Mouse (Mus musculus) heart, embryonic 10.5 days (tissue): ENCODE data around the gene Boc. TPM values are rescaled to one million over a fixed set of nuclear protein-coding genes. Genes with fewer than 3 reads are reported as not detected.
"Not testable (repeated sequence)": the region's sequence is repeated elsewhere in the genome, so short reads cannot be mapped to it uniquely, and the experiment has no call there.

Source experiments
- DNase-seq: peaks from one replicate; pipeline ENCODE4 v3.0.0-alpha.2; 2017; ENCODE audit warnings: low spot score
- H3K27ac ChIP-seq: fragments of 300-500 bp; sonication (generic); 2 replicates; pipeline ENCODE4 v1.5.1; 2016; ENCODE audit warnings: mild to moderate bottlenecking
- H3K27me3 ChIP-seq: fragments of 300-500 bp; sonication (generic); 2 replicates; pipeline ENCODE4 v1.6.1; 2016; ENCODE audit warnings: mild to moderate bottlenecking; ENCODE audit not compliant: poor library complexity, insufficient read depth, severe bottlenecking
- H3K36me3 ChIP-seq: fragments of 300-500 bp; sonication (generic); 2 replicates; pipeline ENCODE4 v1.6.1; 2016; ENCODE audit warnings: mild to moderate bottlenecking, moderate library complexity
- H3K4me1 ChIP-seq: fragments of 300-500 bp; sonication (generic); 2 replicates; pipeline ENCODE4 v1.6.1; 2016; ENCODE audit warnings: mild to moderate bottlenecking
- H3K4me3 ChIP-seq: fragments of 300-500 bp; sonication (generic); 2 replicates; pipeline ENCODE4 v1.5.1; 2016; ENCODE audit warnings: mild to moderate bottlenecking, moderate library complexity
- H3K9me3 ChIP-seq: fragments of 300-500 bp; sonication (generic); 2 replicates; pipeline ENCODE4 v1.6.1; 2016; ENCODE audit warnings: mild to moderate bottlenecking, moderate library complexity
- WGBS: fragments of 180-500 bp; shearing (Covaris S2); methylation state at CpG from one replicate; pipeline ENCODE4 v1.1.7; 2016; 5-methylcytosine and 5-hydroxymethylcytosine counted together
- microRNA-seq: library from miRNA; unstranded; fragments of <30 nt; microRNA quantifications from one replicate; pipeline ENCODE4, GENCODE M21; 2017
- polyA plus RNA-seq: library from polyadenylated mRNA; unstranded; fragments of >200 nt; fragmentation: Nextera tagmentation; extraction: Ambion mirVana; gene quantifications from 2 replicates; pipeline ENCODE4 v1.2.1, GENCODE M21; 2016

Gene Boc
- polyA plus RNA-seq, 1 experiment from 2014 or later, result 8.7 TPM

DNA sequence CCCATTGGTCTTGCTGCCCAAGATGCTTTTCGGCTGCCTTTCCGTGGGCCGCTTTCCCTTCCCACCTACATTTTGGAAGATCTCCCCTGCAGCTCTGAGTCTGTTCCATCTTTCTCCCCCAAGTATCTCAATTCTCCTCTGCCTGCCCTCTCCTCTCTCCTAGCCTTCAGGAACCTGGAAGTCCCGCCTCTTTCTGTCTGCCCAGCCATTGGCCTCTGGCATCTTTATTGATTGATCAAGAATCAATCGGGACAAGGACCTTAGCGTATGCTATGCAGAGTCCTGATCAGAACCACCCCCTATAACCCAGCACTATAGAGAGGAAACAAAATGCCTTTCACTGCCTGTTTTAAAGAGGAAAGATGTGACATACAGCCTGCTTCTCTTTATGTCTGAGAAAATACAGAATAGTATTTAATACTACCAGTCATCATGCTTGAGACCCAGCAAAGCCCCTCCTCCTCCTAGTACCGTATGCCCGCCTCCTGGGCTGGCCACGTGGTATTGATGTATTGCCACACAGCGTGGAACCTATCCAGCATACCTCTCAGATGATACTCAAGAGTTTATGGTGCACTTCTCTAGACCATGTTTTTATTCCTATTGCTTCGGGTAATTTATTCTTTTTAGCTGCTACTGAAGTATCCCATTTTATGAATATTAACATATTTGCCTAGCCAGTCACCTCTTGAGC lies 82.9 kb downstream of the Boc start:
- DNase-seq, result no peak
- no peaks in the 10 kb centered on the region for H3K36me3 ChIP-seq
- peaks cover 5% of the 10 kb centered on the region; the same call in 1 of the 2 replicates for H3K4me1 ChIP-seq
- H3K27me3 ChIP-seq, result no peaks in the 10 kb centered on the region
- H3K4me3 ChIP-seq, result no peak overlapping the region
- 77% methylated on average over 11 of the region's 11 CpGs for WGBS
- no peaks in the 10 kb centered on the region for H3K9me3 ChIP-seq
- no peak overlapping the region for H3K27ac ChIP-seq

DNA sequence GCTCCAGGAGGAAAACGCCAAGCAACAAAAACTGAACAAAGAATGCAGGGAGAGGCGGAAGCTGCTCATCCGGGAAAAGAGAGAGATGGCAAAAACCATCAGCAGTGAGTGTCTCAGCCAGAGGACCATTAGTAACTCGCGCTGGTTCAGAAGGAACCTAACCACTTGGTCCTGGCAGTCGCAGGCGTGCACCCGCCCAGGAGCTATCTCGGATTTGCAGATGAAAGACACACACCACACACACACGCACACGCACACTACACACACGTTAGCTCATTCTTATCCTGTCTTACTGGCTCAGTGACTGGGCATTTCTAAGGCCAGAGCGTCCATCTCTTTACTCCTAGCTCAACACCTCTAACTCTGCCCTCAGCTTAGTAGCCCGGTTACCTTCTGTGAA lies 83.4 kb downstream of the Boc start:
- DNase-seq, result no peak
- H3K4me3 ChIP-seq, result no peak overlapping the region
- no peaks in the 10 kb centered on the region for H3K36me3 ChIP-seq
- 79% methylated on average over 14 of the region's 14 CpGs for WGBS
- no peaks in the 10 kb centered on the region for H3K27me3 ChIP-seq
- H3K9me3 ChIP-seq, result no peaks in the 10 kb centered on the region
- H3K27ac ChIP-seq, result no peak overlapping the region
- H3K4me1 ChIP-seq, result peaks cover 5% of the 10 kb centered on the region; the same call in 1 of the 2 replicates

DNA sequence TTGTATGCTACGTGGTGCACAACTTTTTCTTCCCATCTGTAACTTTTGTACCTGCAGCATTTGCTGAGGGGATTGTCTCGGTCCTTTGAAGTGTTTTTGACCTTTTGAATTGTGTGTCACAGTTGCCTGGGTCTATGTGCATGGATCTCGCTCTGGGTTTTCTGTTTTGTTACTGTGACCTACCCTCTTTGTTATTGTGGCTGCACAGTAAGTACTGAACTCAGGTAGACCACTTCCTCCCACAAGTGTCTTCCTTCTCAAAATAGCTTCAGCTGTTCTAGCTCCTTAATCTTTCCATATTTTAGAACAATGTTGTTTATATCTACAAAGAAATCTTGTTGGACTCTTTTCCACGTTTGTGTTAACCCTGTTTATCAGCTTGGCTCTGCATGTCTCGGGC lies 97.8 kb downstream of the Boc start:
- H3K36me3 ChIP-seq, result no peaks in the 10 kb centered on the region
- WGBS, result 79% methylated on average over 5 of the region's 5 CpGs
- H3K4me3 ChIP-seq, result no peak overlapping the region
- no peaks in the 10 kb centered on the region for H3K9me3 ChIP-seq
- no peak overlapping the region for H3K27ac ChIP-seq
- H3K4me1 ChIP-seq, result 0 out of 2 replicates have a peak, but pooled peaks cover 6% of the 10 kb centered on the region
- no peaks in the 10 kb centered on the region for H3K27me3 ChIP-seq
- no peak for DNase-seq

DNA sequence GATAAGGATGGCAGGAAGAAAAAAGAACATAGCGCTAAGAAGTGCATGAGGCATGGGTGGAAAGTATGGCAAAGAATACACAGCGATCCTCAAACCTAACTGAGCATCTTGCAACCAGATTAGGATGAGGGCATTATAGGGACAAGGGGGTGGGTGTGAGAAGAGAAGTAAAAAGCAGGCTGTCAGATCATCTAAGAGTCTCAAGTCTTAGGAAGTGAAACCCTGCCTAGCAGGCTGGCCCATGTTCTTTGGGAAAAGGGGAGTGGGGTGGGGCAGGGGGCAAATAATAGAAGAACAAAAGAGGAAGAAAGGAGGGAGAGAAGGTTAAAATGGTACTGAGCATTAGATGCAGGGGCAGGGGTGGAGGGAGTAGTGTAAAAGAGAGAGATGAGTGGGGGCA lies 99.9 kb downstream of the Boc start:
- 82% methylated on average over 2 of the region's 2 CpGs for WGBS
- Histone ChIP-seq H3K27me3 (no peaks in the 10 kb centered on the region), H3K9me3 (no peaks in the 10 kb centered on the region), H3K4me3 (no peak overlapping the region), H3K36me3 (no peaks in the 10 kb centered on the region), H3K27ac (no peak overlapping the region), H3K4me1 (0 out of 2 replicates have a peak, but pooled peaks cover 6% of the 10 kb centered on the region)
- DNase-seq, result no peak

DNA sequence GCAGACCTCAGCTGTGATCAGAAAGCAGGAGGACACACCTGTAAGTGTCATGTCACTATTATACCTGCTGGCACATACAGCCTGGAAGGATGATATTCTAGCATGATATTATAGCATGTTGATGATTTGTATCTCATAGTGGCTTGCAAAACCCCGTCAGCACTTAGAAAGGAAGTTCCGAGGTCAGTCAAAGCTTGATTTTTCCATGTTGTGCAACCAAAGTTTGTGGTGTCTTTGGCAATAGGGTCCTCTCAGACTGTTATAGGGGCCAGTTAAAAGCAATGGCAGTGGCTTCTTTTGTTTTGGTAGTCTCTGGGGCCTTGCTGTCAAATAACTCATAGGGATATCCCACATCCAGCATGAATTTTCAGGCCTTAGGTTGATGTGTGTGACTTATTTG lies 100.8 kb downstream of the Boc start:
- no peak overlapping the region for H3K27ac ChIP-seq
- H3K27me3 ChIP-seq, result no peaks in the 10 kb centered on the region
- DNase-seq, result no peak
- H3K4me3 ChIP-seq, result no peak overlapping the region
- H3K36me3 ChIP-seq, result no peaks in the 10 kb centered on the region
- 85% methylated on average over 2 of the region's 2 CpGs for WGBS
- H3K4me1 ChIP-seq, result no peaks in the 10 kb centered on the region
- H3K9me3 ChIP-seq, result no peaks in the 10 kb centered on the region

DNA sequence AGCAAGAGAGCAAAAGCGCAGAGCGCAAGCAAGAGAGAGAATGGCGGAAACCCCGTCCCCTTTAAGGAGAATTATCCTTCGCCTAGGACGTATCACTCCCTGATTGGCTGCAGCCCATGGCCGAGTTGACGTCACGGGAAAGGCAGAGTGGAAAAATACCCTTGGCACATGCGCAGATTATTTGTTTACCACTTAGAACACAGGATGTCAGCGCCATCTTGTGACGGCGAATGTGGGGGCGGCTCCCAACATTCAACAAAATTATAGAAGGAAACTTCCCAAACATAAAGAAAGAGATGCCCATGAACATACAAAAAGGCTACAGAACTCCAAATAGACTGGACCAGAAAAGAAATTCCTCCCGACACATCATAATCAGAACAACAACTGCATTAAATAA lies 116.8 kb downstream of the Boc start:
- not testable (repeated sequence) for H3K36me3 ChIP-seq, H3K4me3 ChIP-seq, H3K27me3 ChIP-seq, H3K27ac ChIP-seq, H3K4me1 ChIP-seq, H3K9me3 ChIP-seq, DNase-seq
- WGBS, result 91% methylated on average over 15 of the region's 15 CpGs

DNA sequence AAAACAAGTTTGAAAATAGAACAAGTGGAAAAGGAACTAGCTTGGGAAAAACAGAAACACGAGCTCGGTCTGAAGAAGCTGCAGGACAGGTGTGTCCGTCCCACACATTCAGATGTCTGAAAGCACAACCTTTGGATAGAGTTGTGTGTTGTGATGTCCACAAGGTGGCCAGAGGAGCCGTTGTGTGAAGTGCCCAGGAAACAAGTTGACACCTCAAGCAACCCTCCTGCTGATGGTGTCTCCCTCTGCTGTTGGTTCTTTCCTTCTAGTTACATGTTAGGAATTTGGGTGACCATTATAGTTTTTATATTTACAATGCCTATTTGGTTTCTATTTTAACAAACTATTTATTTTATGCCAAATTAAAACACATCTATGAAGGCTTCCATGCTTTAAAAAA lies 123.2 kb downstream of the Boc start:
- H3K27me3 ChIP-seq, result no peaks in the 10 kb centered on the region
- WGBS, result 64% methylated on average over 4 of the region's 4 CpGs
- no peak overlapping the region for H3K27ac ChIP-seq
- H3K9me3 ChIP-seq, result no peaks in the 10 kb centered on the region
- DNase-seq, result no peak
- no peaks in the 10 kb centered on the region for H3K4me1 ChIP-seq
- H3K4me3 ChIP-seq, result no peak overlapping the region
- no peaks in the 10 kb centered on the region for H3K36me3 ChIP-seq

Small RNA genes lying within 50 kb of the gene (microRNA-seq; reads per million reads assigned to microRNA genes)
- gene Mir3081, result 1.5 reads per million

Other genes starting within 250 kb of the Boc start
- gene Sidt1, start 225.7 kb downstream of the Boc start, polyA plus RNA-seq, result not detected in 2 replicates
- 22.0 and 23.8 TPM in 2 replicates for gene Spice1, start 211.8 kb downstream of the Boc start, polyA plus RNA-seq
- 0.21 and 0.26 TPM in 2 replicates for gene Cfap44, start 164.1 kb downstream of the Boc start, polyA plus RNA-seq
- gene Nepro, start 165.4 kb upstream of the Boc start, polyA plus RNA-seq, result 8.7 and 9.3 TPM in 2 replicates
- gene Gtpbp8, start 187.5 kb upstream of the Boc start, polyA plus RNA-seq, result 26.3 and 26.5 TPM in 2 replicates
- gene Cd200r1, start 206.8 kb upstream of the Boc start, polyA plus RNA-seq, result 1.8 and 2.6 TPM in 2 replicates